Mouse (Mus musculus): ENCODE data around the gene Tubgcp2. TPM values are rescaled to one million over a fixed set of nuclear protein-coding genes. Genes with fewer than 3 reads are reported as not detected.

Tubgcp2 gene
- total RNA-seq, 2 experiments from 2014 or later: 18.5 to 22.8 TPM

DNA sequence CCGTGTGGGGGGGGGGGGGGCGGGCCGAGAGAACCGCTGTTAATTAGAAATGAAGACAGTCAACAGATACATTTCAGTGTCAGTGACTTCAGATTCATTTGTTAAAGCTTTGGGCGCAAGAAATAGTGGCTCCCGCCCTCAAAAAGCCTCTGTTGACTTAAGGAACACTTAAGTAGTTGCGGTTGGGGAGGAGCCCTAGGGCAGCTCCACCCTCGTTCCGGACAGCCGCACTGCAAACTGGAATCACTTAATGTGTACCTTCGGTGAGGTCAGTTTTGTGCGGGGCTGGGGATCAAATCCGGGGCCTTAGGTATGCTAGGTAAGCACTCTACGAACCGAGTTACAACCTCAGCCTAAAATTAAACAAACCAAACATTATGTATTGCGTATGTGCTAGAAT is 85.4 kb downstream of the Tubgcp2 start:
- DNase-seq (ENCODE audit: low spot score in 2 of 2): no peak

DNA sequence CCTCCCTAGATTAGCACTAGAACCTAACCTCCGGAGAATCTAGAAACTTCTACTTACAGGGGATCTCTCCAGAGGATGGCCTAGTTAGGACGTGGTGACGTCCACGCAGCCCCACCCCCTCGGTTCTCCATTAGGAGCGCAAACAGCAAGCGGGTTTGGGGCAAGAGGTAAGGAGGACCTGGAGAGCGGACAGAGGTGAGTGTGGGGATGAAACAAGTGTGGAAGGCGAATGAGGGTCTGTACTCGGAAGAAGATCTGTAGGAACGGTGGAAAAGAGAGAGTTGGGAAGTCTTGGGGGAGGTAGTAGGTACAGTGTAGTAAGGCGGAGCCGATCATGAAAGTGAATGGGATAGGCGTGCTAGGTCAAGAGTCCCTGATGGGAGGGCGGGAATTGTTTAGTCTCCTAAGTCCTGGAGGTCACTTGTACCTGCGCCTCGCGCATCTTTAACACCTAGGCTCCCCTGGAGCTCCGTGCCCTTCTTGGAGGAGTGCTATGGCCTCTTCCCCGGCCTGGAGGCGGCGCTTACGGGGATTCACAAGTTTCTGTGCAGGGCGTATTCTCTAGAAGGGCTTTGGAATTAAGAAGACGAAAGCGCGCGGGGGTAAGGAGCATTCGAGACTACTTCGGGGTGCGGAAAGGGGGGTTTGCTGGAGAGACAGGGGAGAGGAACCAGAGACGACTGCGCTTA is 86.0 kb downstream of the Tubgcp2 start:
- DNase-seq (ENCODE audit: low spot score in 2 of 2): peak; percentile 49 to 52

DNA sequence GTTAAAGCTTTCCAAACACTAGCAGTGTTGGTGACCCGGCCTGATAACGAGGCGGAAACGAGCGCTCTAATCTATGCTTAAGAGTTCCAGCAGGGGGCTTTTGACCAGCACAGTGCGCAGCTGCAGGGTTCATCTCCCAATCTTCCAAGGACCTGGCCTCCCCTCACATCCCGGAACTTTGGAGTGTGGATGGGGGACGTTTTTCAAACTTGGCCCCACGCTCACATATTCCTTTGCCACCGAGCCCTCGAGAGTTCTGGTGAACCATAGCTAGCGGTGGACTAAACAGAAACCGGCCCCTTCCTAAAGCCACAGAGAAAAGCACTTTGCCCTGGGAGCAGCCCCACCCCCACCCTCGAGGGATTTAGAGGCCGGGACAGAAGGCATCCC is 86.6 kb downstream of the Tubgcp2 start:
- peak in 1 of 2 experiments; percentile 48 for DNase-seq (ENCODE audit: low spot score in 2 of 2)

DNA sequence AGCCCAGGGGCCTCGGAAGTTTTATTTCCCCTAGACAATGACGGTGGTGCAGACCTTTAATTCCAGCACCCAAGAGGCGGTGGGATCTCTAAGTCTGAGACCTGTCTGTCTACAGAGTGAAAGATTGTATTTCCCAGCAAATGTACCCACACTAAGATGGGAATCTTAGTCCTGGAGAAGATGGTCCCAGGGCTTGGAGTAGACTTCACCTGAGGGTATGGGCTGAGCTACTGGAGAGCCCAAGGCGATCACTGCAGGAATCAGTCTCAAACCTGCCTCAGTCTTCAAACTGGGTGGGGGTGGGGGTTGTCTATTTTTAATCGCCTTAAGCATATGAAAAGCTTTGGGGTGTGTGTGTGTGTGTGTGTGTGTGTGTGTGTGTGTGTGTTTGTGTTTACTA is 90.4 kb downstream of the Tubgcp2 start:
- DNase-seq (ENCODE audit: low spot score in 2 of 2): no peak

Small RNA genes within 50 kb of the gene (microRNA-seq; reads per million reads assigned to microRNA genes)
- 8.6 to 28.8 reads per million in 2 experiments for gene Mir202 (ENCODE audit: borderline number of aligned reads in 2 of 2)
- 0.47 to 3.1 reads per million in 2 experiments for gene Mir7062 (ENCODE audit: borderline number of aligned reads in 2 of 2)
- 0 reads per million in 2 experiments for gene mmu-mir-7686 (ENCODE audit: borderline number of aligned reads in 2 of 2)

Other genes starting within 250 kb of the Tubgcp2 start
- gene Adgra1, start 202.5 kb downstream of the Tubgcp2 start, total RNA-seq (2021): 1 to 10 TPM; 2.6 to 2.8 TPM
- gene Kndc1, start 142.0 kb downstream of the Tubgcp2 start, total RNA-seq (2021): 1 to 10 TPM in 1 of 2 experiments, under 1 TPM in 1; 0.93 to 1.2 TPM
- gene Utf1, start 92.9 kb downstream of the Tubgcp2 start, total RNA-seq (2021): not detected
- gene 6430531B16Rik, start 57.9 kb downstream of the Tubgcp2 start, total RNA-seq (2021): not detected
- 1 to 10 TPM; 1.9 to 6.9 TPM for gene Adam8, start 44.1 kb downstream of the Tubgcp2 start, total RNA-seq (2021)
- 10 to 100 TPM; 16.3 to 23.5 TPM for gene Zfp511, start 278 bp downstream of the Tubgcp2 start, total RNA-seq (2021)
- gene Msx3, start 12.4 kb upstream of the Tubgcp2 start, total RNA-seq (2021): not detected
- gene Caly, start 45.9 kb upstream of the Tubgcp2 start, total RNA-seq (2021): 1 to 10 TPM; 6.2 to 7.5 TPM
- gene Prap1, start 56.7 kb upstream of the Tubgcp2 start, total RNA-seq (2021): not detected
- gene Fuom, start 65.8 kb upstream of the Tubgcp2 start, total RNA-seq (2021): 10 to 100 TPM; 55.7 to 64.0 TPM
- gene Paox, start 79.1 kb upstream of the Tubgcp2 start, total RNA-seq (2021): 10 to 100 TPM; 15.1 to 16.8 TPM
- gene Echs1, start 79.8 kb upstream of the Tubgcp2 start, total RNA-seq (2021): 100 to 1,000 TPM; 472 to 511 TPM
- gene Mtg1, start 100.9 kb upstream of the Tubgcp2 start, total RNA-seq (2021): 10 to 100 TPM; 28.6 to 31.4 TPM
- under 1 TPM; 0.58 to 0.80 TPM for gene Sprn, start 118.2 kb upstream of the Tubgcp2 start, total RNA-seq (2021)
- gene Olfr522, start 128.1 kb upstream of the Tubgcp2 start, total RNA-seq (2021): not detected
- gene Olfr523, start 136.5 kb upstream of the Tubgcp2 start, total RNA-seq (2021): not detected
- not detected for gene Olfr524, start 169.3 kb upstream of the Tubgcp2 start, total RNA-seq (2021)
- not detected for gene Cd163l1, start 181.6 kb upstream of the Tubgcp2 start, total RNA-seq (2021)
- not detected for gene 5830411N06Rik, start 210.6 kb upstream of the Tubgcp2 start, total RNA-seq (2021)

All from adrenal gland, adult 18-20 months (tissue).